Mouse (Mus musculus) intestine, embryonic 14.5 days (tissue): ENCODE measurements around the gene Fuom. TPM values are rescaled to one million over a fixed set of nuclear protein-coding genes. Genes with fewer than 3 reads are reported as not detected.

ENCODE experiments used
- ATAC-seq: fragments of 200-750 bp; cut with Nextera tagmentation; replicated peaks from 2 replicates; pipeline ENCODE4 v1.8.0; 2017; ENCODE audit warnings: low read depth, moderate number of reproducible peaks, moderate TSS enrichment, moderate library complexity; ENCODE audit not compliant: low FRiP score, low TSS enrichment
- DNase-seq: peaks from one replicate; pipeline ENCODE4 v3.0.0-alpha.2; 2018; ENCODE audit warnings: low spot score
- H3K27ac ChIP-seq: fragments of 300-500 bp; sonication (generic); 2 replicates; pipeline ENCODE4 v1.5.1; 2014; ENCODE audit warnings: low read depth, mild to moderate bottlenecking, control low read depth
- H3K27me3 ChIP-seq: fragments of 300-500 bp; sonication (generic); replicated peaks from 2 replicates; pipeline ENCODE4 v1.6.1; 2014; ENCODE audit warnings: low read length, control low read depth; ENCODE audit not compliant: control insufficient read depth, insufficient read depth
- H3K36me3 ChIP-seq: fragments of 300-500 bp; sonication (generic); 2 replicates; pipeline ENCODE4 v1.6.1; 2014; ENCODE audit warnings: low read length, control low read depth; ENCODE audit not compliant: control insufficient read depth, insufficient read depth
- H3K4me1 ChIP-seq: fragments of 300-500 bp; sonication (generic); replicated peaks from 2 replicates; pipeline ENCODE4 v1.6.1; 2014; ENCODE audit warnings: low read length, control low read depth, mixed read lengths; ENCODE audit not compliant: control insufficient read depth, insufficient read depth
- H3K4me2 ChIP-seq: fragments of 300-500 bp; sonication (generic); 2 replicates; pipeline ENCODE4 v1.6.1; 2014; ENCODE audit warnings: low read length
- H3K4me3 ChIP-seq: fragments of 300-500 bp; sonication (generic); 2 replicates; pipeline ENCODE4 v1.5.1; 2014; ENCODE audit warnings: low read depth, low read length, control low read depth, mixed read lengths
- H3K9ac ChIP-seq: fragments of 300-500 bp; sonication (generic); 2 replicates; pipeline ENCODE4 v1.6.1; 2014; ENCODE audit warnings: mild to moderate bottlenecking, low read length
- H3K9me3 ChIP-seq: fragments of 300-500 bp; sonication (generic); 2 replicates; pipeline ENCODE4 v1.6.1; 2016; ENCODE audit warnings: low read length, control low read depth; ENCODE audit not compliant: control insufficient read depth
- WGBS: fragments of 180-500 bp; shearing (Covaris S2); extraction: QIAGEN DNeasy Blood & Tissue Kit; methylation state at CpG from one replicate; pipeline ENCODE4 v1.1.7; 2014; 5-methylcytosine and 5-hydroxymethylcytosine counted together
- polyA plus RNA-seq: library from polyadenylated mRNA; unstranded; fragments of >200 nt; fragmentation: Nextera tagmentation; extraction: Ambion mirVana; gene quantifications from 2 replicates; pipeline ENCODE4 v1.2.1, GENCODE M21; 2014

Fuom gene
- polyA plus RNA-seq, 1 experiment from 2014 or later, result 39.4 TPM

- WGBS, result 3% methylated on average over 53 of the region's 53 CpGs
- Histone ChIP-seq H3K27me3 (peaks cover 85% of the 10 kb centered on the region), H3K9ac (peak overlapping the region; percentile 41), H3K4me1 (peaks cover 13% of the 10 kb centered on the region), H3K9me3 (no peaks in the 10 kb centered on the region), H3K36me3 (no peaks in the 10 kb centered on the region), H3K27ac (no peak overlapping the region), H3K4me3 (peak overlapping the region; percentile 38), H3K4me2 (peak overlapping the region; percentile 84)
- DNase-seq, result peak; percentile 80
- no peak; the same call in 1 of the 2 replicates for ATAC-seq
Measured at GRCm38 (mm10) chr7:140057413-140058407, 44.5 kb downstream of the Fuom start.

- no peak overlapping the region for H3K4me3 ChIP-seq
- WGBS, result 79% methylated on average over 4 of the region's 4 CpGs
- H3K9me3 ChIP-seq, result no peaks in the 10 kb centered on the region
- no peak overlapping the region for H3K4me2 ChIP-seq
- H3K4me1 ChIP-seq, result peaks cover 9% of the 10 kb centered on the region; the same call in 1 of the 2 replicates
- no peak overlapping the region for H3K9ac ChIP-seq
- DNase-seq, result no peak
- no peak overlapping the region for H3K27ac ChIP-seq
- peaks cover 83% of the 10 kb centered on the region for H3K27me3 ChIP-seq
- no peak for ATAC-seq
- no peaks in the 10 kb centered on the region for H3K36me3 ChIP-seq
Measured at GRCm38 (mm10) chr7:140054124-140054523, 48.1 kb downstream of the Fuom start.

- peak; percentile 76 for DNase-seq
- peaks cover 5% of the 10 kb centered on the region; the same call in 1 of the 2 replicates for H3K4me1 ChIP-seq
- no peaks in the 10 kb centered on the region for H3K36me3 ChIP-seq
- H3K4me2 ChIP-seq, result peak overlapping the region; percentile 56
- H3K27me3 ChIP-seq, result peaks cover 92% of the 10 kb centered on the region
- peak; percentile 10; the same call in 1 of the 2 replicates for ATAC-seq
- peak overlapping the region; percentile 37 for H3K4me3 ChIP-seq
- no peaks in the 10 kb centered on the region for H3K9me3 ChIP-seq
- 1% methylated on average over 34 of the region's 34 CpGs for WGBS
- no peak overlapping the region for H3K27ac ChIP-seq
- H3K9ac ChIP-seq, result no peak overlapping the region
Measured at GRCm38 (mm10) chr7:140049115-140049689, 53.0 kb downstream of the Fuom start.

- no peak within 1 kb of the TSS for H3K27ac ChIP-seq
- H3K4me1 ChIP-seq, result peaks cover 5% of the 10 kb centered on the region; the same call in 1 of the 2 replicates
- no peaks in the 10 kb centered on the region for H3K9me3 ChIP-seq
- 1% methylated on average over 56 of the region's 56 CpGs for WGBS
- ATAC-seq, result peak; percentile 41; the same call in 1 of the 2 replicates
- peak within 1 kb of the TSS; percentile 56 for H3K4me2 ChIP-seq
- H3K36me3 ChIP-seq, result no peaks in the 10 kb centered on the region
- peaks cover 90% of the 10 kb centered on the region for H3K27me3 ChIP-seq
- peak within 1 kb of the TSS; percentile 37 for H3K4me3 ChIP-seq
- peak; percentile 71 for DNase-seq
- no peak within 1 kb of the TSS for H3K9ac ChIP-seq
Measured at GRCm38 (mm10) chr7:140048361-140049114, 53.7 kb downstream of the Fuom start, which contains the start of gene Msx3. Msx3 (minus strand) TSS chr7:140049089.

- Histone ChIP-seq H3K4me2 (peak overlapping the region; percentile 41), H3K9me3 (no peaks in the 10 kb centered on the region), H3K9ac (no peak overlapping the region), H3K27me3 (peaks cover 83% of the 10 kb centered on the region), H3K36me3 (no peaks in the 10 kb centered on the region), H3K4me3 (peak overlapping the region; percentile 25), H3K27ac (no peak overlapping the region), H3K4me1 (peaks cover 5% of the 10 kb centered on the region; the same call in 1 of the 2 replicates)
- DNase-seq (peak; percentile 71), ATAC-seq (no peak)
- under 1% methylated on average over 33 of the region's 33 CpGs for WGBS
Measured at GRCm38 (mm10) chr7:140047811-140048311, 54.4 kb downstream of the Fuom start.

Other genes with a start within 250 kb of the Fuom start
- 0.20 and 0.55 TPM in 2 replicates for gene Kndc1, start 207.7 kb downstream of the Fuom start, polyA plus RNA-seq
- not detected in 2 replicates for gene Utf1, start 158.7 kb downstream of the Fuom start, polyA plus RNA-seq
- 0.48 TPM in 1 of 2 replicates, not detected in the other for gene 6430531B16Rik, start 123.7 kb downstream of the Fuom start, polyA plus RNA-seq
- gene Adam8, start 109.9 kb downstream of the Fuom start, polyA plus RNA-seq, result 1.6 and 2.1 TPM in 2 replicates
- gene Zfp511, start 66.0 kb downstream of the Fuom start, polyA plus RNA-seq, result 36.1 and 41.5 TPM in 2 replicates
- gene Tubgcp2, start 65.8 kb downstream of the Fuom start, polyA plus RNA-seq, result 56.0 and 61.2 TPM in 2 replicates
- gene Msx3, start 53.4 kb downstream of the Fuom start, polyA plus RNA-seq, result not detected in 2 replicates
- gene Caly, start 19.9 kb downstream of the Fuom start, polyA plus RNA-seq, result 2.8 and 3.5 TPM in 2 replicates
- 119 and 202 TPM in 2 replicates for gene Prap1, start 9.0 kb downstream of the Fuom start, polyA plus RNA-seq
- 35.5 and 39.5 TPM in 2 replicates for gene Paox, start 13.4 kb upstream of the Fuom start, polyA plus RNA-seq
- 177 and 183 TPM in 2 replicates for gene Echs1, start 14.0 kb upstream of the Fuom start, polyA plus RNA-seq
- 30.8 and 31.6 TPM in 2 replicates for gene Mtg1, start 35.1 kb upstream of the Fuom start, polyA plus RNA-seq
- 0.72 and 0.77 TPM in 2 replicates for gene Sprn, start 52.4 kb upstream of the Fuom start, polyA plus RNA-seq
- not detected in 2 replicates for gene Olfr522, start 62.3 kb upstream of the Fuom start, polyA plus RNA-seq
- not detected in 2 replicates for gene Olfr523, start 70.8 kb upstream of the Fuom start, polyA plus RNA-seq
- gene Olfr524, start 103.5 kb upstream of the Fuom start, polyA plus RNA-seq, result not detected in 2 replicates
- gene Cd163l1, start 115.8 kb upstream of the Fuom start, polyA plus RNA-seq, result 0.07 TPM in 1 of 2 replicates, not detected in the other
- not detected in 2 replicates for gene 5830411N06Rik, start 144.8 kb upstream of the Fuom start, polyA plus RNA-seq
- gene Olfr525, start 218.4 kb upstream of the Fuom start, polyA plus RNA-seq, result not detected in 2 replicates
- not detected in 2 replicates for gene Olfr527, start 231.6 kb upstream of the Fuom start, polyA plus RNA-seq